11 mouse cellular contexts compared by ENCODE assay signal in genomic region chr11:100870256-100870967, GRCm38 (mm10). TPM values are rescaled to one million over a fixed set of nuclear protein-coding genes. Genes with fewer than 3 reads are reported as not detected.
DNase-seq lines count a peak whose midpoint lies in the region.
"Had no signal": no experiment of that assay in that cellular context is flagged by ENCODE, and none has a peak within 500 bp of the region (broad histone marks: within the 10 kb centered on the region; RNA-seq: fewer than 3 reads in every experiment).

No protein-coding gene starts in this region.

- H3K27me3 ChIP-seq in embryonic facial prominence, embryonic 10.5 days (replicated peaks; ENCODE audit: low read depth, poor library complexity, severe bottlenecking): no peaks in the 10 kb centered on the region
- H3K27me3 ChIP-seq: liver, embryonic 15.5 days; neural tube, embryonic 12.5 days had no signal

- no peak overlapping the region for H3K27ac ChIP-seq in embryonic facial prominence, embryonic 10.5 days (replicated peaks)
- H3K27ac ChIP-seq: hindbrain, embryonic 13.5 days; liver, embryonic 15.5 days; neural tube, embryonic 12.5 days had no signal

- DNase-seq in adrenal gland, adult 8-10 months: peak; percentile 54
- no peak for DNase-seq in adrenal gland, postnatal 25 days
- DNase-seq in left cerebral cortex, postnatal 14 days (ENCODE audit: low spot score in 2 of 2): peak; percentile 24 to 34
- no peak for DNase-seq in left cerebral cortex, postnatal 4 days
- DNase-seq in adrenal gland, postnatal 10 days: peak; percentile 75
- peak; percentile 55 to 88 for DNase-seq in layer of hippocampus, adult 18-20 months (ENCODE audit: low spot score in 2 of 2)
- DNase-seq in embryonic facial prominence, embryonic 10.5 days (ENCODE audit: low spot score): no peak
- DNase-seq in embryo, embryonic 10.5 days (ENCODE audit: low spot score): no peak

- 84% methylated on average over 10 of the region's 10 CpGs for WGBS in embryonic facial prominence, embryonic 10.5 days

- H3K9me3 ChIP-seq in embryonic facial prominence, embryonic 10.5 days: no peaks in the 10 kb centered on the region
- H3K9me3 ChIP-seq: hindbrain, embryonic 13.5 days; liver, embryonic 15.5 days; neural tube, embryonic 12.5 days had no signal

- no peaks in the 10 kb centered on the region for H3K4me1 ChIP-seq in embryonic facial prominence, embryonic 10.5 days
- H3K4me1 ChIP-seq: hindbrain, embryonic 13.5 days; neural tube, embryonic 12.5 days had no signal

- no peak overlapping the region for H3K4me3 ChIP-seq in embryonic facial prominence, embryonic 10.5 days
- H3K4me3 ChIP-seq: hindbrain, embryonic 13.5 days; liver, embryonic 15.5 days; neural tube, embryonic 12.5 days had no signal

- intact Hi-C loops in left cerebral cortex, postnatal 14 days (cut with DNase I): no loop called here
- intact Hi-C loops in left cerebral cortex, postnatal 4 days (cut with DNase I): no loop called here

- H3K36me3 ChIP-seq in embryonic facial prominence, embryonic 10.5 days (replicated peaks): no peaks in the 10 kb centered on the region
- H3K36me3 ChIP-seq: hindbrain, embryonic 13.5 days; neural tube, embryonic 12.5 days had no signal

RNA-seq across cellular contexts. Expression of gene Stat5a, which starts 11.3 kb away (rescaled TPM):
- total RNA-seq in adrenal gland, adult 8-10 months (2022): 10 to 100 TPM; 30.6 to 60.4 (median 41.2) TPM
- 43.8 and 54.5 TPM in 2 replicates for total RNA-seq in adrenal gland, postnatal 25 days (2021)
- total RNA-seq in left cerebral cortex, postnatal 14 days (2021): 1 to 10 TPM; 2.5 to 2.6 TPM
- 1 to 10 TPM in 1 of 2 experiments, under 1 TPM in 1; 0.98 to 1.2 TPM for total RNA-seq in left cerebral cortex, postnatal 4 days (2021)
- 10 to 100 TPM; 37.1 to 52.7 TPM for total RNA-seq in adrenal gland, postnatal 10 days (2021)
- total RNA-seq in layer of hippocampus, adult 18-20 months (2021): 1 to 10 TPM; 1.1 to 1.8 TPM
- 1.7 and 1.9 TPM in 2 replicates for polyA plus RNA-seq in embryonic facial prominence, embryonic 10.5 days (2016; fragmentation: Nextera tagmentation; extraction: Ambion mirVana)

RNA-seq across cellular contexts. Expression of gene Stat5b, which starts 19.9 kb away (rescaled TPM):
- total RNA-seq in adrenal gland, adult 8-10 months (2022): 10 to 100 TPM; 64.5 to 92.1 (median 73.7) TPM
- total RNA-seq in adrenal gland, postnatal 25 days (2021): 89.0 and 123 TPM in 2 replicates
- total RNA-seq in left cerebral cortex, postnatal 14 days (2021): 10 to 100 TPM; 14.6 to 19.9 TPM
- 10 to 100 TPM in 1 of 2 experiments, 1 to 10 TPM in 1; 9.6 to 11.8 TPM for total RNA-seq in left cerebral cortex, postnatal 4 days (2021)
- total RNA-seq in adrenal gland, postnatal 10 days (2021): 10 to 100 TPM; 60.7 to 72.7 TPM
- total RNA-seq in layer of hippocampus, adult 18-20 months (2021): 10 to 100 TPM; 12.1 to 16.2 TPM
- 14.4 and 14.9 TPM in 2 replicates for polyA plus RNA-seq in embryonic facial prominence, embryonic 10.5 days (2016; fragmentation: Nextera tagmentation; extraction: Ambion mirVana)

Comparison
In these comparisons a context has a peak if more than half of its experiments do, and no peak if none do; other contexts are left out.
1. DNase-seq: peak in adrenal gland, adult 8-10 months (single experiment), left cerebral cortex, postnatal 14 days (2 of 2), adrenal gland, postnatal 10 days (single experiment) and layer of hippocampus, adult 18-20 months (2 of 2); none in adrenal gland, postnatal 25 days (single experiment), left cerebral cortex, postnatal 4 days (single experiment), embryonic facial prominence, embryonic 10.5 days (single experiment) and embryo, embryonic 10.5 days (single experiment).
2. RNA of gene Stat5a, which starts 11.3 kb away (total RNA-seq): 43.8 to 54.5 TPM in adrenal gland, postnatal 25 days, 37.1 to 52.7 TPM in adrenal gland, postnatal 10 days and 30.6 to 60.4 TPM in adrenal gland, adult 8-10 months; 2.5 to 2.6 TPM in left cerebral cortex, postnatal 14 days, 1.1 to 1.8 TPM in layer of hippocampus, adult 18-20 months and 0.98 to 1.2 TPM in left cerebral cortex, postnatal 4 days; every median in the first group is over 4 times any median in the second.